Mouse (Mus musculus) intestine, postnatal 0 days (tissue): ENCODE measurements at regions not wholly inside any gene's neighbourhood (a gene's known extent, or its start where the extent isn't known, plus 50 kb on each side); places are given as distances from the start of the nearest gene placed in this dataset.
"Not testable (repeated sequence)": the region's sequence is repeated elsewhere in the genome, so short reads cannot be mapped to it uniquely, and the experiment has no call there.

Experiments used
- ATAC-seq: fragments of 200-750 bp; cut with Nextera tagmentation; 2 replicates; pipeline ENCODE4 v1.8.0; 2017; ENCODE audit warnings: mild to moderate bottlenecking, moderate TSS enrichment, moderate library complexity
- H3K27ac ChIP-seq: fragments of 300-500 bp; sonication (generic); 2 replicates; pipeline ENCODE4 v1.5.1; 2014; ENCODE audit warnings: mild to moderate bottlenecking, low read depth, low read length, moderate library complexity
- H3K27me3 ChIP-seq: fragments of 300-500 bp; sonication (generic); replicated peaks from 2 replicates; pipeline ENCODE4 v1.6.1; 2014; ENCODE audit warnings: low read length, mixed read lengths; ENCODE audit not compliant: control insufficient read depth, insufficient read depth
- H3K36me3 ChIP-seq: fragments of 300-500 bp; sonication (generic); 2 replicates; pipeline ENCODE4 v1.6.1; 2014; ENCODE audit warnings: mild to moderate bottlenecking, moderate library complexity; ENCODE audit not compliant: control insufficient read depth, insufficient read depth
- H3K4me1 ChIP-seq: fragments of 300-500 bp; sonication (generic); replicated peaks from 2 replicates; pipeline ENCODE4 v1.6.1; 2014; ENCODE audit warnings: antibody characterized with exemption, low read length, mixed read lengths; ENCODE audit not compliant: control insufficient read depth, insufficient read depth
- H3K4me2 ChIP-seq: fragments of 300-500 bp; sonication (generic); replicated peaks from 2 replicates; pipeline ENCODE4 v1.6.1; 2014; ENCODE audit warnings: low read depth, mild to moderate bottlenecking, moderate library complexity
- H3K4me3 ChIP-seq: fragments of 300-500 bp; sonication (generic); 2 replicates; pipeline ENCODE4 v1.5.1; 2014; ENCODE audit warnings: low read depth, low read length
- H3K9ac ChIP-seq: fragments of 300-500 bp; sonication (generic); 2 replicates; pipeline ENCODE4 v1.6.1; 2014; ENCODE audit warnings: mild to moderate bottlenecking, low read depth, low read length
- H3K9me3 ChIP-seq: fragments of 300-500 bp; sonication (generic); 2 replicates; pipeline ENCODE4 v1.6.1; 2016; ENCODE audit warnings: mixed run types; ENCODE audit not compliant: control insufficient read depth
- CTCF ChIP-seq: sonication (generic); IDR thresholded peaks from 2 replicates; pipeline ENCODE4 v1.5.1; 2016; ENCODE audit warnings: low read depth, mild to moderate bottlenecking, control low read depth, antibody characterized with exemption, moderate library complexity
- WGBS: fragments of 180-500 bp; shearing (Covaris S2); extraction: QIAGEN DNeasy Blood & Tissue Kit; methylation state at CpG from one replicate; pipeline ENCODE4 v1.1.7; 2014; 5-methylcytosine and 5-hydroxymethylcytosine counted together

DNA sequence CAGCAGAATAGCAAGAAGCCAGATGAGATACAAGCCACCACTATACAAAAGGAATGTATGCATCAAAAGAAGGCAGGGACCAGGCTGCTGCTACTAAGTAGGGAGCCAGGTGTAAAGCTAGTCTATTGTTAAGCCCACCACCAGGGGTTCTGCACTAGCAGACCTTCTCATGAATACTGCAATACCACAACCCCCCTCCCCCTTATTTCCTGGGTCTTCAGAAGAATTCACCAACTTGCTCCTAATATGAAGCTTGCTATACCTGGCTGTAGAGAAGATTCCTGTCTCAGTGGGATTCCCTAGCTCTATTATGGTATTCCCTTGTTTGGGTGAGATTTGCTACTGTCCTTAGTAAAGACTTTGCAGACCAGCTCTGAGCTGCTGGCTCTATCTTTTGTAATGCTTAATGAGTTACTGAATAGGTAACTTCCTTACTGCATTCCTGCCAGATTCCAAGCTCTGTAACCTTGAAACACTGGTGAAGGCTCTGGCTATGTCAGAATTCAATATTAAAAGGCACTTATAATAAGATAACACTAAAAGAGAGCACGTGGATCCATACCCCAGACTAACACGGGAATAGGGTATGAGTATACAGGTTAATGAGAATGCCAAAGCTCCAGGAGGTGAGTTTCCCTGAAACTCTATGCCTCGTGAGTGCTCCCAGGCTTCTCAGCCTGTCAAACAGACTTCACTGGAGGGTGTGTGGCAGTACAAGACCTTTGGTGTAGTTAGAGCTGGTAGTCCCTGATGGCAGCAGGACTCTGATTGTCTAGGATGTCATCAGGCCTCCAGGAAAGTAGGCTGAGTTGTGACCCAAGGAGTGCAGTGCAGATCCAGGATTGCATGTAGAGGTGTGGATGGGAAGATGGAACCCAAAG is 455.5 kb downstream of the Plxdc2 start:
- 56% methylated on average over 3 of the region's 3 CpGs for WGBS
- H3K9ac ChIP-seq, H3K4me3 ChIP-seq, H3K4me2 ChIP-seq, H3K36me3 ChIP-seq, H3K27ac ChIP-seq, H3K9me3 ChIP-seq, ATAC-seq, H3K4me1 ChIP-seq, H3K27me3 ChIP-seq: not testable (repeated sequence)

DNA sequence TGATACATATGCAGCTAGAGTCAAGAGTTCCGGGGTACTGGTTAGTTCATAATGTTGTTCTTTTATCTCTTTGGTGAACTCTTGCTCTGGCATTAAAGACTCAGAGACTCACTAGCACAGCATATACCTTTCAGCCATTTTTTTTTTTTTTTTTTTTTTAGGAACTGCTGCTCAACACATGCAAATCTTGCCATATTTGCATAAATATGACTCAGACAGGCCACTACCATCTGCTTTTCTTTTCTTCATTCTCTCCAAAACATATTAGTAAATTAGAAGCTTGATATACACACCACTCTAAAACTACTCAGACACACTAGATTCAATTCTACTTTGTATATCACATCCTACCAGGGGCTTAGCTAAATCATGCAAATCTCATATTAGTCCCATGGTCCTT is 464.3 kb downstream of the Plxdc2 start:
- Histone ChIP-seq H3K9me3 (no peaks in the 10 kb centered on the region), H3K27ac (no peak overlapping the region), H3K4me2 (no peak overlapping the region), H3K36me3 (no peaks in the 10 kb centered on the region), H3K4me3 (no peak overlapping the region), H3K4me1 (no peaks in the 10 kb centered on the region), H3K9ac (no peak overlapping the region), H3K27me3 (no peaks in the 10 kb centered on the region)
- ATAC-seq = no peak
- TF ChIP-seq CTCF = no peak
- 100% methylated on average over 1 of the region's 1 CpGs for WGBS

DNA sequence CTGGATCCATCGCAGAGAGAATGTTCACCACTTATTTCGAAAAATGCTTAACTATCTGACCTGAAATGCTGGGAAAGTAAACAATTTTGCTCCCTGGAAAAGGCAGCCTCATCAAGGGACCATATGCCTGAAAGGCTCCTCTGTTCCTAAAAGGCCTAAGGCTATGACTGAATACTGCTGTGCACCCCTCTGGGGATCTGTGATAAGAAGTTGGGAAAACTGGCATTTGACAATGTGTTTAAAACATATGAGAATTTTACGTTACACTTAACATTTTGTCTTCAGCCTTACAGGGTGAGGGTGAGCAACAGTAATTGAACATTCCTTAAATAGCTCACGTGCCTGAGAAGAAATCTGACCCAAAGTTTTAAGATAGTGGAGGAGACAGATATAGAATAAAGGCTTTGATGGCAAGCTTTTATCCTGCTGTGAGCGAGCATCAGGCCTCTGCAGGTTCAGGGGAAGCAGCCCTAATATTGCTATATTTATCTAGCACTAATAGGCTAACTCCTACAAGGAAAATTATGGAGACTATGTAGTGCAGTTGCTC is 468.7 kb downstream of the Plxdc2 start:
- H3K27ac ChIP-seq = no peak overlapping the region
- ATAC-seq = no peak
- no peaks in the 10 kb centered on the region for H3K4me1 ChIP-seq
- H3K9ac ChIP-seq = no peak overlapping the region
- no peak overlapping the region for H3K4me3 ChIP-seq
- WGBS = 57% methylated on average over 5 of the region's 5 CpGs
- no peaks in the 10 kb centered on the region for H3K36me3 ChIP-seq
- no peaks in the 10 kb centered on the region for H3K9me3 ChIP-seq
- no peaks in the 10 kb centered on the region for H3K27me3 ChIP-seq
- no peak for TF ChIP-seq CTCF
- H3K4me2 ChIP-seq = no peak overlapping the region

DNA sequence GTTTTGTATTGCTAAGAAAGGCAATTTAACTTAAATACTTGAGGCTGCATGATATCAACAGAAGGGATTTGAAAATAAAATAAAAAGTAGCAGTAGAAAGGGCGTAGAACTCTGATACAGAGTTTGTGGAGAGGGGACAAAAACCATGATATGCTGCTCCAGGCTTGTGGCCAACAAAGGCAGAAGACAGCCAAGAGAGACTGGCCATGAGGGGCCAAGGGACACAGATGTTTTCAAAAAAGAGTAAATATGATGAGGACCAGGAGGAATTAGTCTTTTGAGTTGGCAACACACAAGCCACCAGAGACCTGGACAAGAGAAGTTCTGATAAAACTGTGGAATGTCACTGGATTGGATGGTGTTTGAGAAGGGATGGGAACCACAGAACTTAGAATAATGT is 471.2 kb downstream of the Plxdc2 start:
- no peak overlapping the region for H3K4me3 ChIP-seq
- 85% methylated on average over 1 of the region's 1 CpGs for WGBS
- H3K9ac ChIP-seq = no peak overlapping the region
- ATAC-seq = no peak
- no peaks in the 10 kb centered on the region for H3K9me3 ChIP-seq
- no peaks in the 10 kb centered on the region for H3K27me3 ChIP-seq
- no peak overlapping the region for H3K27ac ChIP-seq
- no peaks in the 10 kb centered on the region for H3K4me1 ChIP-seq
- no peaks in the 10 kb centered on the region for H3K36me3 ChIP-seq
- no peak overlapping the region for H3K4me2 ChIP-seq
- no peak for TF ChIP-seq CTCF

DNA sequence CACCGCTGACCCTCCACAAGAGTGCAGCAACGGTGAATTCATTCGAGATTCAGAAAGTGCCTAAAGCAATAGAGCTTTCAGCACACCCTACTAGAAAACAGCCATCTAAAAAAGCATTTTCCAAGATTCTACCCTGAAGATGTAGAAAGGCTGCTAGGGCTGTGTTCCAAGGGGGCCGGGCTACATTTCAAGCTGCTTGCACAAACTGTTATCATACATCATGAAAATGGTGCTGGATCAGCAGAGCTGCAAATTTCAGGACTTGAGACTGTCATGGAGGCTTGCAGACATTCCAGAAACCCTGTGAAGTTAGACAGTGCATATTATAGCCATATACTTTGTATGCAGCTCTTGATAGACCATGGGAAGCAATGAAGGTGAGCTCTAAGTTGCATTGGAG is 479.9 kb downstream of the Plxdc2 start:
- H3K9me3 ChIP-seq = no peaks in the 10 kb centered on the region
- no peak for TF ChIP-seq CTCF
- no peaks in the 10 kb centered on the region for H3K36me3 ChIP-seq
- H3K27me3 ChIP-seq = no peaks in the 10 kb centered on the region
- H3K9ac ChIP-seq = no peak overlapping the region
- H3K4me2 ChIP-seq = no peak overlapping the region
- ATAC-seq = no peak
- H3K4me3 ChIP-seq = no peak overlapping the region
- WGBS = 85% methylated on average over 4 of the region's 4 CpGs
- no peak overlapping the region for H3K27ac ChIP-seq
- no peaks in the 10 kb centered on the region for H3K4me1 ChIP-seq

DNA sequence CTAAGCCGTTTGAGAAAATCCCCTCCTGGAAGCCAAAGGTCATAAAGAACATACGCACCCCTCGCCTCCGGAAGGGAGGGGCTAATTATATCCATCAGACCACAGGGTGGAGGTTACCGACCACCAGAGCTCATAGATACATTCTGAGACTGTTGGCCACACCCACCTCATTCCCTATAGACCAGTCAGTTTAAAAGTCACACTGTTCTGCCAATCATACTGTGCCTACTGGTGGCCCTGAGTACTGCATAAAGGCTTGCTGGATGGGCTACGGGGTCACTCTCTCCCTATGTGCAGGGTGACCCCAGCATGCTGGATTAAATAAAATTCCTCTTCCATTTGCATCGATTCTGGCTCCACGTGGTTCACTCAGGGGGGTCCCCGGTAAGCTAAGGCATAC is 482.6 kb downstream of the Plxdc2 start:
- Histone ChIP-seq H3K27ac (no peak overlapping the region), H3K9ac (no peak overlapping the region), H3K4me2 (no peak overlapping the region), H3K9me3 (no peaks in the 10 kb centered on the region), H3K27me3 (no peaks in the 10 kb centered on the region), H3K4me3 (no peak overlapping the region), H3K4me1 (no peaks in the 10 kb centered on the region), H3K36me3 (no peaks in the 10 kb centered on the region)
- 83% methylated on average over 9 of the region's 9 CpGs for WGBS
- no peak for TF ChIP-seq CTCF
- no peak for ATAC-seq
